Mouse (Mus musculus): ENCODE data around the gene Foxm1.

GRCm38 (mm10) chr6:128389185-128389584, 26.4 kb downstream of the Foxm1 start:
- TF ChIP-seq CTCF (IDR thresholded peaks at IDR 0.05; ENCODE audit: borderline replicate concordance, extremely low read depth, insufficient read depth, insufficient read length): no peak
- TF ChIP-seq POLR2A (IDR thresholded peaks at IDR 0.05; ENCODE audit: borderline replicate concordance, extremely low read depth, insufficient read depth, insufficient read length, poor library complexity, severe bottlenecking): no peak

All from brain, embryonic 14.5 days (tissue).